ENCODE assay signal across 16 mouse cellular contexts in genomic region chr2:143978444-143979147, GRCm38 (mm10). TPM values are rescaled to one million over a fixed set of nuclear protein-coding genes. Genes with fewer than 3 reads are reported as not detected.
A peak's percentile ranks its signal among the peaks of the same experiment; 100 is the strongest.
DNase-seq lines count a peak whose midpoint lies in the region; ATAC-seq and TF ChIP-seq lines count a peak whose summit lies in the region.
"Had no signal": no experiment of that assay in that cellular context is flagged by ENCODE, and none has a peak within 500 bp of the region (broad histone marks: within the 10 kb centered on the region; RNA-seq: fewer than 3 reads in every experiment).

No protein-coding gene starts in this region.

- TF ChIP-seq CTCF in liver, adult 2 months (IDR thresholded peaks at IDR 0.05; ENCODE audit: low read depth, low read length): peak; percentile 42
- TF ChIP-seq CTCF in bone marrow, adult 2 months (IDR thresholded peaks at IDR 0.05; ENCODE audit: control insufficient read depth, insufficient read depth, low read length): peak; percentile 33; the same call in 1 of the 2 replicates

- H3K36me3 ChIP-seq in liver, adult 2 months (ENCODE audit: control insufficient read depth, insufficient read depth, low read length): peaks cover 23% of the 10 kb centered on the region
- peaks cover 52% of the 10 kb centered on the region for H3K36me3 ChIP-seq in liver, embryonic 12.5 days

- no peak for ATAC-seq in liver, embryonic 12.5 days
- ATAC-seq: hindbrain, embryonic 16.5 days had no signal

- no peak for TF ChIP-seq POLR2A in liver, adult 2 months (IDR thresholded peaks at IDR 0.05; ENCODE audit: extremely low read depth, insufficient read depth, low read length)
- TF ChIP-seq POLR2A in bone marrow, adult 2 months (IDR thresholded peaks at IDR 0.05; ENCODE audit: borderline replicate concordance, control insufficient read depth, low read depth, low read length): no peak

- H3K9ac ChIP-seq in liver, adult 2 months (ENCODE audit: low read depth, low read length): no peak overlapping the region
- H3K9ac ChIP-seq in liver, embryonic 12.5 days: no peak overlapping the region
- H3K9ac ChIP-seq: heart, embryonic 15.5 days had no signal

- H3K4me2 ChIP-seq in liver, embryonic 12.5 days: no peak overlapping the region
- H3K4me2 ChIP-seq: heart, embryonic 15.5 days had no signal

- DNase-seq in heart, adult 11 months: peak; percentile 79
- no peak for DNase-seq in heart, adult 8-10 months (ENCODE audit: low spot score)
- DNase-seq in liver, adult 2 months (ENCODE audit: extremely low read depth, low read depth, low spot score): no peak
- peak; percentile 53 for DNase-seq in lung, postnatal 36 days
- DNase-seq in right cerebral cortex, adult 2 months (ENCODE audit: low spot score in 2 of 2): no peak
- DNase-seq in left cerebral cortex, postnatal 4 days: no peak
- DNase-seq: thymus, postnatal 25 days had no signal

- no peaks in the 10 kb centered on the region for H3K27me3 ChIP-seq in liver, adult 2 months (ENCODE audit: control insufficient read depth, insufficient read depth, low read length)
- H3K27me3 ChIP-seq in liver, embryonic 12.5 days (replicated peaks): no peaks in the 10 kb centered on the region
- H3K27me3 ChIP-seq: heart, embryonic 15.5 days; megakaryocyte, embryonic 14.5 days had no signal

- H3K9me3 ChIP-seq in liver, embryonic 12.5 days (replicated peaks): no peaks in the 10 kb centered on the region
- H3K9me3 ChIP-seq: heart, embryonic 15.5 days; limb, embryonic 10.5 days; megakaryocyte, embryonic 14.5 days had no signal

- intact Hi-C loops in left cerebral cortex, postnatal 4 days (cut with DNase I): loop anchor here (10.0 kb wide), 1 partner anchor 114 kb away; the partner anchor contains the start of gene Bfsp1

- H3K79me2 ChIP-seq in liver, adult 2 months (ENCODE audit: control insufficient read depth, insufficient read depth, low read length): peaks cover 34% of the 10 kb centered on the region; the same call in 1 of the 2 replicates

- WGBS in liver, adult 2 months: 60% methylated on average over 8 of the region's 8 CpGs
- WGBS in liver, embryonic 12.5 days (ENCODE audit: insufficient replicate concordance): 80% methylated on average over 8 of the region's 8 CpGs
- WGBS in bone marrow, adult 2 months: 73% methylated on average over 8 of the region's 8 CpGs

- peaks cover 3% of the 10 kb centered on the region for H3K4me1 ChIP-seq in liver, adult 2 months (ENCODE audit: control insufficient read depth, insufficient read depth, low read length)
- peaks cover 50% of the 10 kb centered on the region for H3K4me1 ChIP-seq in liver, embryonic 12.5 days
- H3K4me1 ChIP-seq in bone marrow, adult 2 months (ENCODE audit: control insufficient read depth, insufficient read depth, low read length): peaks cover 1% of the 10 kb centered on the region; the same call in 1 of the 2 replicates
- H3K4me1 ChIP-seq: limb, embryonic 10.5 days had no signal

- no peak overlapping the region for H3K4me3 ChIP-seq in liver, adult 2 months (ENCODE audit: insufficient read depth, low read depth, low read length)
- no peak overlapping the region for H3K4me3 ChIP-seq in liver, embryonic 12.5 days
- H3K4me3 ChIP-seq in bone marrow, adult 2 months (replicated peaks; ENCODE audit: control insufficient read depth, low read depth, low read length): no peak overlapping the region
- H3K4me3 ChIP-seq: erythroblast, embryonic 14.5 days; heart, embryonic 15.5 days; limb, embryonic 10.5 days; megakaryocyte, embryonic 14.5 days had no signal

- no peak overlapping the region for H3K27ac ChIP-seq in liver, adult 2 months (replicated peaks; ENCODE audit: insufficient read depth, low read depth, low read length)
- H3K27ac ChIP-seq in liver, embryonic 12.5 days: no peak overlapping the region
- peak overlapping the region; percentile 41 for H3K27ac ChIP-seq in bone marrow, adult 2 months (ENCODE audit: control insufficient read depth, insufficient read depth, low read depth, low read length, poor library complexity)
- H3K27ac ChIP-seq: heart, embryonic 15.5 days; limb, embryonic 10.5 days had no signal

RNA-seq across cellular contexts. Expression of gene Rrbp1, which starts 32.5 kb away (rescaled TPM):
- total RNA-seq in heart, adult 8-10 months (2022): 100 to 1,000 TPM; 109 to 128 (median 115) TPM
- 141 and 147 TPM in 2 replicates for total RNA-seq in liver, adult 2 months (2014; rRNA removed)
- polyA plus RNA-seq in liver, adult 2 months (2012; rRNA removed): 67.4 and 109 TPM in 2 replicates
- polyA plus RNA-seq in liver, embryonic 12.5 days (2016; fragmentation: Nextera tagmentation; extraction: Ambion mirVana): 59.8 and 60.8 TPM in 2 replicates
- 62.5 and 155 TPM in 2 replicates for polyA plus RNA-seq in bone marrow, adult 2 months (2011; ENCODE audit: insufficient read depth, insufficient read length, low replicate concordance, missing spikeins)
- total RNA-seq in left cerebral cortex, postnatal 4 days (2021): 10 to 100 TPM; 82.5 to 83.9 TPM

RNA-seq across cellular contexts. Expression of gene Banf2, which starts 54.3 kb away (rescaled TPM):
- not detected for total RNA-seq in heart, adult 8-10 months (2022)
- total RNA-seq in liver, adult 2 months (2014; rRNA removed): not detected in 2 replicates
- polyA plus RNA-seq in liver, adult 2 months (2012; rRNA removed): not detected in 2 replicates
- not detected in 2 replicates for polyA plus RNA-seq in liver, embryonic 12.5 days (2016; fragmentation: Nextera tagmentation; extraction: Ambion mirVana)
- polyA plus RNA-seq in bone marrow, adult 2 months (2011; ENCODE audit: insufficient read depth, insufficient read length, low replicate concordance, missing spikeins): not detected in 2 replicates
- total RNA-seq in left cerebral cortex, postnatal 4 days (2021): not detected
- total RNA-seq: adrenal gland, adult 18-20 months had no signal
- polyA plus RNA-seq: erythroblast, embryonic 14.5 days; heart, embryonic 15.5 days; hindbrain, embryonic 16.5 days; limb, embryonic 10.5 days; spleen, adult 2 months had no signal

Comparison
In these comparisons a context has a peak if more than half of its experiments do, and no peak if none do; other contexts are left out.
1. DNase-seq: peak in heart, adult 11 months (single experiment) and lung, postnatal 36 days (single experiment); none in heart, adult 8-10 months (single experiment), liver, adult 2 months (single experiment), right cerebral cortex, adult 2 months (0 of 2) and left cerebral cortex, postnatal 4 days (single experiment).